Mouse (Mus musculus) frontal cortex, adult (tissue): Measurements from ENCODE around the gene Dgcr2.

ENCODE experiments used
- ATAC-seq: cut with Nextera tagmentation; 2 replicates; pipeline ENCODE4 v1.9.2; 2017; ENCODE audit warnings: mild to moderate bottlenecking, moderate library complexity, mixed read lengths; ENCODE audit not compliant: low TSS enrichment

The Dgcr2 gene

DNA sequence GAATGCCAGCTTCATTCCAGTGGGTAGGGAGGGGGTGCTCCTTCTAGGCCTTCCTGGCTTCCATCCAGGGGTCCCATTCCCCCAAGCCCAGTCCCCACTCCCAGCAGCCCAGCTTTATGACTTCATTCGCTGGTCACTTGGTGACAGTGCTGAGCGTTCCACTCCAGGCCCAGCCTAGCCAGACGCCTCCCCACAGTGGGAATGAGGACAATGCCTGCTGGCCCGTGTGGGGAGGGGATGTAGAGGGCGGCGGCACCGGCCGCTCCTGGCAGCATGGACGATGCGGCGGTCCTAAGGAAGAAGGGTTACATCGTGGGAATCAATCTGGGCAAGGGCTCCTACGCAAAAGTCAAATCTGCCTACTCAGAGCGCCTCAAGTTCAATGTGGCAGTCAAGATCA lies at the start of gene Dgcr2, which contains the start of gene Tssk2:
Gene Dgcr2 (minus strand): TSS at position 101 of the 400 bp plus-strand sequence.
Gene Tssk2 (plus strand): TSS at position 176 of the 400 bp plus-strand sequence.
- no peak for ATAC-seq

DNA sequence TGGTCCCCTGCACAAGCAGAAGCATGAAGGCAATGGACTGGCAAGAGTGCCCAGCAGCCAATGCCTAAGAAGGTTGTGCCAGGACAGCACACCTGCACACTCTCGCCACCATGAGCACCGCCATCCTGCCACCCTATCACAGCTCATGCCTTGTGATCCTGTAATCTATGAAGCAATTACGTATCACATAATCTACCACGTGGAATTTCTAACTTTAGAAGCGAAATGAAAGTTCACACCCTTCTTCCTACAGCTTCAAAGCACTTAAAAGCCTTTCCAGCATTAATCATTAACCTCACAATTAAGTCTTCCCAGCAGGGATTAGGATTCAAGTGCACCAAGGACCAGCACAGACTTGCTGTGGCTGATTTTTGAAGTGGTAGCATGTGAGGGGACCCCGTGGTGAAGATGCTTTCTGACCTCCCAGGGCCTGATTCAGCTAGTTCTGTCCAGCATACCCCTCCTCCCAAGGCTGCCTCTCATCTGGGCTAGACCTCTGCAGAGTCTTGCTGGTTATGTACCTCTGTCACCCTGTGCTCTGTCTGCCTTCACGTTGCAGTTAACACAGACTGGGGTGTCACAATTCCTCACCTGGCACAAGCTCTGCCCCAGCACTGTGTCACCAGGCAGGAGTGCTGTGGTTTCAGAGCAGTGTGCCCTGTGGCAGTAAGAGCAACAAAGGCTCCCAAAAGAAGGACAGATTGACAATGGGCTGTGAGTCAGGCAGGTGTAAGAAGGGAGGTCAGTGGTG lies 46.9 kb upstream of the Dgcr2 start:
- no peak for ATAC-seq

DNA sequence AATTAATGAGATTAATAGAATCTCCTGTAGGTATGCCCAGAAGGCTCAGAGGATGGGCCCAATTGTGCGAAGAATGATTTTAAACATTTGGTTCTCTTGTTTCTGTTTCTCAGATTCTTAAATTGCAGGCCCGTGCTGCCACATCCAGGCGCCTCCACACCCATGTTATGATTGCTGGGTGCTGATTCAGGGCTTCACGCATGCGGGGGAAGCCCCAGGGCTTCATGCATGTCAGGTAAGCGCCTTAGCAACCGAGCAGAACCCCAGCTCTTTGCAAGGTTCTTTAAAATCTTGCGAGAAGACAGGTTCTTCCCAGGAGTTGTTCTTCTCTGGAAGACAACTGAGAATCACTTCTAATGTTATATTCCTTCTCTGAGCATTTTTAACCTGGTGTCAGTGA lies 45.1 kb upstream of the Dgcr2 start:
- ATAC-seq: no peak

DNA sequence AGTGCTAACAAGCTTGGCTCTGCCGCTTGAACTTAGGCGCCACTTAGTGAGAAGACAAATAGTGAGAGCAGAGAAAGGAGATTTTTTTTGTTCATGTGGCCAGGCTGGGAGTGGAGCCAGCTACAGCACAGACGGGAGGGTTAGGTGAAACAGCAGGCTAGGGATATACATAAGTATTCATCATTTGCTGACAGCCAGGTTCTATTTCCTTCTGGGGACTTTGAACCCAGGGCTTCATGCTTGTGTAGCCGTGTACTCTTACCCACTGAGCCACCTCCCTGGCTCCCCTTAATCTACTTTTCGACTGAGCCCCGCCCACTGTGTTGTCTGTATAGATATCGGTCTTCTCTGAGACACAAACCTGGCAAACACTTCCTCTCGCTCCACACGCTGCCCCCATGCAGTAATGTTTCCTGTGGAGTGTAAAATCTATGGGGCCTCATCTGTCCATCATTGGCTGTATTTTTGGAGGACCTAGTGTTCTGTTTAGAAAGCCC lies 40.9 kb upstream of the Dgcr2 start:
- ATAC-seq: no peak

DNA sequence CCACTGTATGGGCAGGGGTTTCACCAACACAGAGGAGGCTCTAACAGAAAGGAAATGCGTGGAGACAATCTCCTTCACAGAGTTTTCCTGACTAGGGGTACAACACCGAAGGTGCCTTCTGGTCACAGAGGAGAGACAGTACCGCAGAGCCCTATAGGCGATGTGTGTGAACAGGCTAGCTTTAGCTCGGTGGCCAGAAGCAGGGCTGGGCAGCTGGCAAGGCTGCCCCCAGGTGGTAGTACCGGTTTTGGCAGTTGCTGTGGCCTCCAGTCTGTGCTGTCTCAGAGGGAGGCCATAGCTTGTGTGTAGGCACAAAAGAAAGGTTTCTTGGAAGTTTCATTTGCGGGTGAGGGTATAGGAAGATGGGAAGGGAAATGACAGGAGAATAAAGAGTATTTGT lies 40.5 kb upstream of the Dgcr2 start:
- peak; percentile 93 for ATAC-seq

DNA sequence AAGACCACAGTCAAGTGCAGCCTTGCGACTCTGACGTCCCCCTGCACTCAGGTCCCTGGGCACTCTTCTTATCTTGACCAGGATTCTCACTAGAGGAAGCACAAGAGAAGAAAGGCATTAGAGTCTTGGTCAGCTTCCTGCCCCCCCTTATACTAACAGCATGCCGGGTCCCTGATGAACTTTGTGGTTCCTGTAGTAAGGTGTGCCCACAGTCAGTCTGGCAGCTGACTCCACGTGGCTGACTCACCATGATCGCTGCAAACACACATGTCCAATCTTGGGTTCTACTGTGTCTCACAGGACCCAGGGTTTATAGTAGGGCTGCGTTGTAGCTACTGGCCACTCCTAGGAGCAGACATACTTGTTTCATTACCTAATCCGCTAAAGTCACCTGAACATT lies 39.8 kb upstream of the Dgcr2 start:
- ATAC-seq: no peak

DNA sequence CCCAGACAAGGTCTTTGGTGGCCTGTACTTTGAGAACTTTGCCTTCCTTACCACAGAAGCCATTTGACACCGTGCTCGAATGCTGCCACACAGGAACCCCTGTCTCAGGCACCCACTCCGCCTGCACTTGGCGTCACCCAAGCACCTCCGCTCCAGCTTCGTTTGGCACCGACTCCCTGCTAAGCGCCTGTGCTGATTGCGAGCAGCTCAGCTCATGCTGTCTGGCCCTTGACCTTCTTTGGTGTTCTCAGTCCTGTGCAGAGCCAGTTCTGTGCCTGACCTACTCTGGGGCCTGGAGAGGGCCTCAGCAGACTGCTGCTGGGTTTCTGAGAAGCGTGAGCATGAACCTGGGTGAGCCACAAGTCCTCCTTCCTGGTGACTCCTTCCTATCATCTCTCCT lies 38.4 kb upstream of the Dgcr2 start:
- no peak for ATAC-seq

DNA sequence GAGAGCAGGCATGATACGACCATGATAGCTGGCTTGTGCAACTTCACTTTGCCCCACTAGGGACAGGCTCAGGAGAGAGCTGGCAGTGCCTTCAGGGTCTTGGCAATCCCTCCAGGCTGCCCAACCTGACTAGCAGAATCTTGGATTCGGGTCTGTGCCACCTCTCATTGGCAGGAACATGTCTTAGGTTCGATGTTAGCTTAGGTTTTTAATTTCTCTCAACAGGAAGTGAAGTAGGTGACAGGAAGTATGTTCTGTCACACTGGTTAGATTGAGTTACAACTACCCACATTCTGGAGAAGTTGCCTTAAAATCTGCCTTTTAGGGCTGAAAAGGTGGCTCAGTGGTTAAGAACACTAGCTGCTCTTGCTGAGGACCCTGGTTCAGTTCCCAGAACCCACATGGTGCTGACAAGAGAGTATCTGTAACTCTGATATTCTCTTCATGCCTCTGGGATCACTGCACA lies 36.1 kb upstream of the Dgcr2 start:
- no peak for ATAC-seq

DNA sequence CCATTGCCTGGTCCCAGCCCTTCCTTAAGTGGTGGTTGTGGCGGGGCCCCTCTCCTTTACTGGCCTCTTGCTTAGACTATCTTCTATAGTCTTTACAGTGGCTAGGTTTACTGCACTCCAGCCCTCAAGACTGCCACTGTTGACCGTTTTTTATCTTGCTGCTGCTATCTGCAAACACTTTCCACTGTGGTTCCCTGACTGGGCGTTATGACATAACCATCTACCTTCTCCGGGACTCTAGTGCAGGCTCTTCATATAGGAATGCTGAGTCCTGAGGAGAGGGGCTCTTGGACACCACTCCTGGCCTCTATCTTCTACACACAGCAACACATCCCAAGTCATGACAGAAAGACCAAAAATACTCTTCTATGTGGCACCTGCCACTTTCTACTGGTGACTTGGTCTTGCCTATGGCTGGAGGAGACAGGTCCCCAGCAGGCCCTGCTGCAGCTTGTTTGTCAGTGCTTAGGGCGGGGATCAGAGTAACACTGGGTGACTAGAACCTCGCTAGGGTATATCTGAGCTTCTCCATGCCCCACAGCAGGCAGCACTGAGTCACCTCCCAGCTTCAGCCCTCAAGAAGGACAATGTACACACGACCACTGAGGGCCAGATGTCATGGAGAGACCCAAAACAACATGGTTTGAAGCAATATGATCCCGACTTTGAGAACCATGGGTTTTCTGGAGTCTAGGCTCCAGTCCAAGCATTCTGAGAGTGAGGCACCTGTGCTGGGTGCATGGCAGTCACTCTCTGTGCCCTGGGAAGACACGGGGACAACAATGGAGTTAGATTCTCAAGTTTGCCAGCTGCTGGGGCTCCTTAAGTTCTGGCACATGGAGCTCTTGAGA lies 35.5 kb upstream of the Dgcr2 start:
- no peak for ATAC-seq

DNA sequence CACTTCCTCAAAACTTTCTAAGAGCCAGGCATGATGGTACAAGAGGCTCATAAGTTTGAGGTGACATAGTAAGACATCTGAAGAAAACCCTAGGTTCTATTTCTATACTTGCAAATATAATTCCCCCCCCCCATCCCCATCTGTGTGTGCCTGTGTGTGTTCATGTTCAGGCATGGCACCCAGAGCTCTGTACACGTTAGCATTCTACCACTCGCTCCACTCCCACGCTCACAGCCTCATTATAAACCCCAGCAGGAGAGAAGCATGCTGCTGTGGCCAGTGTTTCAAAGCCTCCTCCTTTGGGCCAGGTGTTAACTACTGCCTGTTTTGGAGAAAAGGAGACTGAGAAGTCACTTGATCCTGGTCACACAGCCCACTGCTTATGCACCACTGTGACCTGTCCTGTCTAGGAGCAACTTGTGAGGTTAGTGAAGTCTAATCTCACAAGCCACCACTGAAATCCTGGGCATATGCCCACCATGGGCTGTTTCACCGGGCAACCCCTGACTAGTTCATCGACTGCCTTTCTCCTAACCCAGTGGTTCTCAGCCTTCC lies 33.6 kb upstream of the Dgcr2 start:
- peak; percentile 21; the same call in 1 of the 2 replicates for ATAC-seq

DNA sequence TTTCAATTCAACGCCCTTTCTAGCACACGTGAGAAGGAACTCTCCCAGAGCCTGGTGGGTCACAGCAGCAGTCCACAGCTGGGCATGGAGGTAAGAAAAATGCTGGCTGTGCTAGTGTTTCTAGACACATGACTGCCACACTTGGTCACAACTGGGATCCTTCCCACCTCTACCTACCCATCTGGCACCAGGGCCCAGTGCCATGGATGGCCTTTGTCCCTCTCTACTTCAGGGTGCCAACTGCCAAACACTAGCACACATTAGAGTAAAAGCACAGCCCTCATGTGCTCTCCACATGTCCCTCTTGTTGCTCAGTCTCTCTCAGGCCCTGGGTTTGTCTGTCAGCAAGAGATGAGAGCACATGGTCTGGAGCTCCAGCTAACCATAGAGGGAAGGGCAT lies 31.3 kb upstream of the Dgcr2 start:
- ATAC-seq: no peak

DNA sequence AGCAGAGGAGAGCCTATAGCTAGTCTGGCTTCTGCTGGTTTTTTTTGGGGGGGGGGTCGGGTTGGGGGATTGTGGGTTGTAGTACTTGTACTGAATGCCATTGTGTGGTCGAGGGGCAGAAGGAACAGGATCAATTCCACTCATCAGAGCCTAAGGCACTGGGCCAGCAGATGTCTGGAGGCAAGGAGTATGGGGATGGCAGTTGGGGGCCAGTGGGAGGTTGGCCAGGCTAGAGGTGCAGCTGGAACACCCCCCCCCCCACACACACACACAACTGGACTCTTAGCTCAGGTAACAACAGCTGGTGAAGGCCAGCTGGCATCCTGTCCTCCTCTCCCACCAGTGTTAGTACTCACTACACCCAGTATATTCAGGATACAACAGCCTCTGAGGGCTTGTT lies 30.8 kb upstream of the Dgcr2 start:
- ATAC-seq: no peak

DNA sequence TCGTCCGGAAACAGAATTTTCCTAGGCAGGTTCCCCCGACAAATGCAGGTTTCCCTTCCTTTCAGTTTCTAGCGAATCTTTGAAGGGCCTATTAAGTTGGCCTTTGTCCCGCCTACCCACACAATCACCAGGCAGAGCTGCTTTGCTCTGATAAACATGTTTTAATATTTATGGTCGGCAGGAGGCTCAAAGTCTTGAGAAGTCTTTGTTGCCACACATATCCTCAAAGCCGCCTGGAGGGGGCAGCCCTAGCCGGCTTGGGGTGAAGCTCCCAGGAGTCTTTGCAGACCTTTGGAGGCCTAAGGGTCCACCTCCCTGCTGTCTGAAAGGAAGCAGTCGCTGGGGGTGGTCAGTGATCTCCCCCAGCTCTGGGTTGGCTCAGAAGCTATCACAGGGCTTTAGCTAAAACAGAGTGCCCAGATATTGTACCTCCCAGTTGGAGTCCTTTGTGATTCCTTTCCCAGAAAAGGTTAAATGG lies 30.3 kb upstream of the Dgcr2 start:
- ATAC-seq: peak; percentile 35; the same call in 1 of the 2 replicates

DNA sequence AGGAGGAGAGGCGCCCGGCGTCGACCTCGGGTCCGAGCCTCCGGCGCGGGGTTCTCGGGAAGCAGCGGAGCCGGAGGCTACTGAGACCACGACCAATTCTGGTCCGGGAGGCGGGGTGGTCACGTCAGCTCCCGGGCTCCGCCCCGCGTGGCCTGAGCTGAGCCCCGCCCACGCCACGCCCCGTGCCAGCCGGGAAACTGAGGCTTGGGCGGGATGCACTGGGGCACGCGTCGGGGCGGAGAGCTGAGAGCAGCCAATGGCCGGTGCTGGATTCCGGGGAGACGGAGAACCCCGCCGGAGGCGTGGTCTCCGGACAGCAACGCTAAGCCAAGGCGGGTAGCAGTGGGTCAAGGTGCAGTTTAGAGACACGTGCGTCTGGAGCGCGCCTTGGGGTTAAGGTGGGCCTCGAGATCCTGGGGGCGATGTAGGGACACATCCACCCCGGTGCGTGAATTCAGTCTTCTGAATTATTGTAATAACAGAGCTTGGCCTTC lies 29.8 kb upstream of the Dgcr2 start, which contains the start of gene Slc25a1:
Gene Slc25a1 (minus strand): TSS at position 133 of the 494 bp plus-strand sequence.
- peak; percentile 58 for ATAC-seq

DNA sequence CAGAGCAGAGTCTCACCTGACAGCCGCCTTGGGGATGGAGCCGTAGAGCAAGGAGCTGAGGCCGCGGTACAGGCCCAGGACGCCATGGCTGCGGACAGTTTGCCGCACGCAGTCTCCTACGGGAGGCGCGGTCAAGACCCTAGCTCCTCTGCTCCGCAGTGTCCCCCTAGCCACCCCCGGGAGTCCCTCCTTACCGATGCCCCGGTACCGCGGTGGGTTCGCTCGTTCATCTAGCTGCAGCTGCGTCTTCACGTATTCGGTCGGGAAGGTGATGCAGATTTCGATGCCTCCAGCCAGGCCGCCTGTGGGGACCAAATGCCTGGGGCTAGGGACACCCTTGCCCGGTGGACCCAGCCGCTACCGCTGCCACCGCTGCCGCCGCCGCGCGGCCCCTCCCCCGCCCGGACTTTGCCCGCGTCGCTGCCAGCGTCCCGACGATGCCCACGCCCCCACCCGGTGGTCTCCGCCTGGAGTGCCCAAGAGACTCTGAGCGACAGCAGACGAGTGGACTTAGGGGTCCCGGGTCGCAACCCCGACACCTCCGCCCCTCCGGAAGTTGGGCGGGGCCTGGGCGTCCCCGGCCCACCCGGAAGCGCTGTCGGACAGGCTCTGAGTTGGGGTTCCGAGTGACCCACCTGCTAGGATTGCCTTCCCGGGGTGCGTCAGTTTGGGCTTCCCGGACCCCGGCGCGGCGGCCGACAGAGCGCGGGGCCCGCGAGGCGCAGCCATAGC lies 29.2 kb upstream of the Dgcr2 start:
- peak; percentile 10; the same call in 1 of the 2 replicates for ATAC-seq

DNA sequence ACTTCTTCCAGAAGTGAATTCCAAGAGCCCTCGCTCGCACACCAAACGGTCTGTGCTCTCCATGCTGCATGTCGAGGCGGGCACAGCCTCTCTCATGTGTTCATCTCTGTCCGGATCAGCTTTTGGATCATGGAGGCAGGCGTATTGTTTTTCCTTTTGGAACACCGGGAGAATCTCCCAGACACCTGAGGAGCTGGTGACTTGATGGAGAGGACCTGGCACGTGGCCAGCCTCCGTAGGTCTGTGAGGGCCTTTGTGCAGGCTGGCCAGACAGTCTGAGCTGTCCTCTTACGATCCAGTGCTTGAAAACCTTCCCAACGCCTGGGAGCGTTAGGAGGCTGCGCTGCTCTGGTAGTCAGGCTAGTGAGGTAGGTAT lies 23.8 kb upstream of the Dgcr2 start:
- 0 out of 2 replicates have a peak, but pooled peaks have one; percentile 10 for ATAC-seq

DNA sequence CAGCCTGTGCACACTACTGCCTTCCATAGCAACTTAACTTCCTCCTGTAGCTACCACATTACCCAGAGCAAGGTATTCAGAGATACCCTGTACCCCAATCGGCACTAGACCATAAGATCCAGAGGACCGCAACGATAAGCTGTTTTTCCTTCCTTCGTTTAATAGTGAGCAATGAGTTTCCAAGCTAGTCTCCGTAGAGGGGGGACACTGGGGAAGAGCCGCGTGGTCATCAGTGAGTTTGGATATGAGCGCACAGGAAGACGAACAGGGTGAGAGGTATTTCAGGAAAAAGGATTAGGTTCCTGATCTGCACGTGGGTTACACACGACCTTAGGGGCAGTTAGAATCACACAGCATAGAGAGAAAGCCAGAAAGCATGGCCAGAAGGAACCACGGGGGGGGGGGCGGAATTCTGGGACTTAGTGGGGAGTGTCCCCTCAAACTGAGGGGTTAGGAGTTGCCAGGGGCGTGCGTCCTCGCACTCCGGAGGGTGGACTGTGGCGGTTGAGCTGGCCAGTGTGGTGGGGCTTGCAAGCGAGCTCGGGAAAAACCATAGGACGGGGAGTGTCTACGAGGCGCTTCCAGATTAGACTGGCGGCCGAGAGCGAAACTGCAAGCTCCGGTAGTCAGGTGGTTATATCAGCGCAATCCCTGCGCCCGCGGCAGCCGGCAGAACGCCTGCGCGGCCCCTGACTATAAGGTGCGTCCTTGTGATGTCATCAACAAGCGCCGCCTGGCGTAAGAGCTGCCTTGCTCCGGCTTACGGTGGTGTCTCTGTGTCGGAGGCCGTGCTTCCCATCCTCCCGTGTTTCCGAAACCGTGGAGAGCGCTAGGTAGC lies 23.2 kb upstream of the Dgcr2 start:
- ATAC-seq: peak; percentile 95

DNA sequence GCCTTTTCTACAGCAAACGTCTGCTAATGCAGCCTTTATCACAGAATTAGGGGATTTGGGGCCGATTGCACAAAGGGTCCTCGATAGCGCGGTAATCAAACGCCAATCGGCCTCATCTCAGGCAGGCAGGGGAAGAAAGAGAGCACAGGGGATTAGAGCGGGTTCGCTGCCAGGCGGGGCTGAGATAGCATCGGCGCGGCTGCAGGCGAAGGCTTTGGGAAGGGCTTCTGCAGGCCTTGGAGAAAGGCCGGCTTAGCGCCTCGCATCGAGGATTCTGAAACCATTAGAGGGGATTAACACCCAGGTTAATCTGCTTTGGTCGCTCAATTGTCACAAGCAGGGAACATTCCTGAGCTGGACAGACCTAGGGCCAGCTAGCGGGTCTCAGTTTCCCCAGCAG lies 22.2 kb upstream of the Dgcr2 start:
- ATAC-seq: no peak

DNA sequence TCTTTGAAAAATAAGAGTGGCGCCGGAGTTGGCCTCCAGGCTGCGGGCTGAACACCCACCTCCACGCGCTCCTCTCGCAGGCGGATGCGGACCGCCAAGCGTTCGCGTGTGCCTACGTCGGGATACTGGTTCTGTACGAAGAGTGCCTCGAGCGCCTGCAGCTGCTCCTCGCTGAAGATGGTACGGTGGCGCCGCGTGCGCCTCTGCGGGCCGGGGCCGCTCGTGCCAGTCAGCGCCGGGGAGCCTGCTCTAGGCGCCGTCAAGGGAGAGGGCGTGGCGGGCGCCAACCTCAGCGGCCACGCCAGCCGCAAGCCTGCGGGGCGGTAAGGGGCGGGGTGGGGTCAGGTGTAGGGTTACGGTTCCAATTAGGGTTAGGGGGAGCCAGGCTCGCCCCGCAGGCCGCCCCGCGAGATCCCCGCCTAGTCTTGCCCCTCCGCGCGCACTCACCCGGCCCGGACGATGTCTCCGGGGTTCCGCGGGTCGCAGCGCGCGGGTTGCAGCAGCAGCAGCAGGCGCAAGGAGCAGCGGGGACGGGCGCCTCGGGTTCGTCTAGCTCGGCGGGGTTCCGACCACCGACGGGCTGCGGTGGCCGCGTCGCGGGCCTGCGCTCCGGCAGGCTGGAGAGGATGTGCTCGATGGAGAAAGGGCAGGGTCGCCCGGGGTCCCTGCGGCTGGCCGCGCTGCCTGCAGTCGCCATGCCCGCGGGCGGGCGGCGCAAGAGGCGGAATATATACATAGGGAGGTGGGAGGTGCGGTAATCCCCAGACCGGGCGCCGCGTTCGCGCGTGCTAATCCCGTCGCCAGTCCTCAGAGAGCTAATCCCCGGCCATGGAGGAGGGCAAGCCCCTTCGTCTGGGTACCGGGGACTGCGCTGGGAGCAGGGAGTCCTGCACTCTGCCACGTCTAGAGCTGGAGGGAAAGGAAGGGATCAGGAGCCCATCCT lies 16.2 kb upstream of the Dgcr2 start, which contains the start of gene Gsc2:
Gene Gsc2 (minus strand): TSS at position 753 of the 943 bp plus-strand sequence.
- no peak for ATAC-seq
